Mouse (Mus musculus): ENCODE results near the gene Tcte1.

Gene Tcte1

DNA sequence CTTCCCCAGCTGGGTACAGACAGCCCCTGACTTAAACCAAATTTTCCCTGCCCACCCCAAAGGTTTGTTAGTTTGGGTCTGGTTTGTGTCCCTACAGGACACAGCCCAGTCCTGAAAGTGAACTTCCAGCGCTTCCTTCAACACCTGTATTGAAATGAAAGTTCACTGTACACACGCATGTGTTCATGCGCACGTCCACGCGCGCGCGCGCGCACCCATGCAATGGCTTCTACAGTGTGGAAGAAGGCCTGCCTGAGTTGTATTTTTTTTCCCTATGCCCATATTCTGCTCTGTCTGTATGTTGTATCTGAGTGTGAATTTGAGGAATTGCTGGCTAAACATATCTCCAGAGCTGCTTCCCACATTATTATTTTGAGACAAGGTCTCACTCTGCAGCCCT is 41.9 kb downstream of the Tcte1 start:
- no peak for DNase-seq (ENCODE audit: low spot score)

DNA sequence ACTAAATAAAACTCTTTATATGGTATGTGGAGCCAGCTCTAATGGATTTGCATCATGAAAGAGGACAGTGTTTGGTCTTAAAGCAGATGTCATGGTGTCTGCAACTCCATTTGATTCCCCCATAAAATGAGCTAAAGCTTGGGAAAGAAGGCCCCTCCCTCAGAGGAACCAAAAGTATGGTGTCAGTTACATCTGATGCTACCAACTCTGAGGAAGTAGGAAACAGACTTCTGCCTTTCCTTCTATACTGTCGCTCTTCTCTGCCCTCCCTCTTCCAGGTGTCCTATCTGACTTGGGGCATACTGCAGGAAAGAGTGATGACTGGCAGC is 42.8 kb downstream of the Tcte1 start:
- no peak for DNase-seq (ENCODE audit: low spot score)

DNA sequence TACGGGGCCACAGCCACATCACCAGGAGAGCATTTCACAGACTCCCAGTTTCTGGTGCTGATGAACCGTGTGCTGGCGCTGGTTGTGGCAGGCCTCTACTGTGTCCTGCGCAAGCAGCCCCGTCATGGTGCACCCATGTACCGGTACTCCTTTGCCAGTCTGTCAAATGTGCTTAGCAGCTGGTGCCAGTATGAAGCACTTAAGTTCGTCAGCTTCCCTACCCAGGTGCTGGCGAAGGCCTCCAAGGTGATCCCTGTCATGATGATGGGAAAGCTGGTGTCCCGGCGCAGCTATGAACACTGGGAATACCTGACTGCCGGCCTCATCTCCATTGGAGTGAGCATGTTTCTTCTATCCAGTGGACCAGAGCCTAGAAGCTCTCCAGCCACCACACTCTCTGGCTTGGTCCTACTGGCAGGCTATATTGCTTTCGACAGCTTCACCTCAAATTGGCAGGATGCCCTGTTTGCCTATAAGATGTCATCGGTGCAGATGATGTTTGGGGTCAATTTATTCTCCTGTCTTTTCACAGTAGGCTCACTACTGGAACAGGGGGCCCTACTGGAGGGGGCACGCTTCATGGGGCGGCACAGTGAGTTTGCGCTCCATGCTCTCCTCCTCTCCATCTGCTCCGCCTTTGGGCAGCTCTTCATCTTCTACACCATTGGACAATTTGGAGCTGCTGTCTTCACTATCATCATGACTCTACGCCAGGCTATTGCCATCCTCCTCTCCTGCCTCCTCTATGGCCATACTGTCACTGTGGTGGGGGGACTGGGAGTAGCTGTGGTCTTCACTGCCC is 43.3 kb downstream of the Tcte1 start:
- DNase-seq (ENCODE audit: low spot score): no peak

DNA sequence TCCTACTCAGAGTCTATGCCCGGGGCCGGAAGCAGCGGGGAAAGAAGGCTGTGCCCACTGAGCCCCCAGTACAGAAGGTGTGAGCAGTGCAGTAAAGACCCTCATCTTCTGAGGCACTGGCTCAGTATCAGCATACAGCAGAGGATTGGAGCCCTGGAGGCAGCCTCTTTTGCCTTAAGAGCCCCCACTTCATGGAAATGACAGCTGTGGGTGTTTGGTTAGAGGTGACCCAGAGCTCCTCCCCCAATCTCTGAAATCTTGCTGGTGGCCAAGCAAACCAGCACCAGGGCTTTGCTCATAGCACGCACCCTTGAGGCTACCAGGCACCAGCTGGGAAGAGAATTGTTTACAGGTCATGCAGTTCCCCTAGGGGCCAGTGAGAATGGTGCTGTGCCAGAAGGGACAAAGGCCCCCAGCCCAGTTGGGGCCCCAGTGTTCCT is 43.9 kb downstream of the Tcte1 start:
- no peak for DNase-seq (ENCODE audit: low spot score)

DNA sequence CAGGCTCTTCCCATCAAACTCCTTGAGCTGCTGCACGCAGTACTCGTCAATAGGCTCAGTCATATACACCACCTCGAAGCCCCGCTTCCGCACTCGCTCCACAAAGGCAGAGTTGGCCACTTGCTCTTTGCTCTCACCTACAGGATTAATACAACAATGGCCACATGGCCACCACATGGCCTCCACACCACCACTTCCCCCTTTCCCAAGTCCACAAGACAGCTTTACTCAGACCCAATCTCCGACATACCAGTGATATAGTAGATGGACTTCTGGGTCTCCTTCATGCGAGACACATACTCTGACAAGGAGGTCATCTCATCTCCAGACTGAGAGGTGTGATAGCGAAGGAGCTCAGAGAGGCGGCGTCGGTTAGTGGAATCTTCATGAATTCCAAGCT is 45.8 kb downstream of the Tcte1 start:
- DNase-seq (ENCODE audit: low spot score): no peak

DNA sequence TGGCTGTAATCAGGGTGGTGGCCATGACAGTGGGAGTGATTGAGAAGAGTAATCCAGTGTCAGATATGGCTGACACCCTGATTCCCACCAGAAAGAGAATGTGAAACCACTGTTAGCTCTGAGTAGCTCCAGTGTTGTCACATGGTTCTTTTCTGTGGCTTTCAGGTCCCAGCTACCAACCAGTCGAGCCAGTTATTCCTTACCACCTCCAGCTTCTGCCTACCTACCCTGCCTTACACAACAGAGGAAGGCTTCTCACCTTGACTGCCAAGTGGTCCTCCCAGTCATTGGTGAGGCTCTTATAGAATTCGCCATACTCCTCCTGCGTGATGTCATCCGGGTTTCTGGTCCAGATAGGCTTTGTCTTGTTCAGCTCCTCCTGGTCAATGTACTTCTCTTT is 46.8 kb downstream of the Tcte1 start:
- no peak for DNase-seq (ENCODE audit: low spot score)

DNA sequence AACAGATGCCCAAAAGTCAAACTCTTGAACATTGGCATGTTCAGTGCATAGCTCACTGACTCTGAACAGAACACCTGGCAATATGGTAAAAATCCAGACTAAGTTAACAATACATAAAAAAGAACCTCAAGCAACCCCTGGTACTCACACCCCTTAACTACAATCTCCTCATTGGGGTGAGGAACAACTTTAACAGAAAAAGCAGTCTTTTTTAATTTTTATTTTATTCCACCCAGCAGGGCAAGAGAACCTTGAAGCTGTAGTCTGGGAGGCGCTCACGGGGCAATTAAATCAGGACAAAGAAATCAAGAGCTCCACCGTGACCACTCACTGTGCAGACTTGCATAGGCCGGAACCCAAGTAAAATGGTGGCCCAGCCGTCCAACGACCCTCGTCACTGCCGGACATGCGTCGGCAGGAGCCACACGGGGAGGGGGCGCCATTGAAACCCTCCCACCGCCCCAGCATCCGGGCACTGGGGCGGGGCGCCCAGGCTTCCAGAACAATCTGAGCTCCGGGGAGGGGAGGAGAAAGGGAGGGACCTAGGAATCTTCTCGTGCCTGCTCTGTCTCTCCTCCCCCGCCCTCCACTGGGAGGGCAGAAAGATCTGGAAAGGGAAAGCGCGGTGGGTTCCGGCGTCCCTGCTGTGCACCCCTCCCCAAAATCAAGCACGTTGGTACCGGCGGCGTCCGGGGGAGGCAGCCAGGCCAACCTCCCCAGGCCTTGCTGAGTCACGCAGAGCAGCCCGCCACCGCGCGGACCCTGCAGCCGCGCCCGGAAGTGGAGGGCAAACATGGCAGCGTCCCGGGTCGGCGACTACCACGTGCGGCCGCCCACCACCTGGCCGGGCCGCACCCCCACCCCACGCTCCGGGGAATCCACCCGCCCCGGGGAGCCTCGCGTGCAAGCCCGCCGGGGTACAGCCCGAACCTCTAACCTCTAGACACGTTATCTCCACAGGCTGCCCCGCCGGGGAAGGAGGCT is 49.2 kb downstream of the Tcte1 start:
- peak; percentile 78 for DNase-seq (ENCODE audit: low spot score)

DNA sequence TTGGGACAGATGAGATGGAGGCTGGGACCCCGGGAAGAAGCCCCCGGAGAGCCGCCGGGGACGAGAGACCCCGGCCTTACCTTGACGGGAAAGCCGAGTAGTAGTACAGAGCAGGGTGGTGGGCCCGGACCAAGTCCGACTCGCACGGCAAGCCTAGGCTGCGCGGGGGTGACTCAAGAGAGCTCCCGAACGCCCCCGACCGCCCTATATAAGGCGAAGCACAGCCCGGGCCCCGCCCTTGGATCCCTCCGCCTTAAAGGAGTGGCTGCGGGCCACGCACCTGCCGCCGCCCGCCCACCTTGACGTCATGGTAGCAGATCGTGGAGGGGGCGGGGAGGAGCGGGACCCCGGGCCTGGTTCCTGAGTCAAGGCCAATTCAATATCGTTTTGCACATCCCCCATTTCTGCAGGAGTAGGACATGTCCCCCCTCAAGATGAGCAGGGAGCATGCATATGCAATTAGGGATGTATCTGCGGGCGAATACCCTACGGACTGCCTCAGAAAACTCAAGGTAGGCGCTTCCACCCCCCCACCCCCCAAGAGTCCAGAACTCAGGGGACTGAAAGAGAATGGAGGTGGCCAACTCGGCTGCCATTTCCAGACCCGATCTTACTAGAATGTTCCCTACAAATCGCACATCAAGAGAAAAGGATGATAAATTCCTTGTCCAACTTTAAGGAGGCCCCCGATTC is 50.0 kb downstream of the Tcte1 start, which contains the start of gene Hsp90ab1:
Gene Hsp90ab1 (minus strand): TSS at position 185 of the 693 bp plus-strand sequence.
- DNase-seq (ENCODE audit: low spot score): peak; percentile 99

DNA sequence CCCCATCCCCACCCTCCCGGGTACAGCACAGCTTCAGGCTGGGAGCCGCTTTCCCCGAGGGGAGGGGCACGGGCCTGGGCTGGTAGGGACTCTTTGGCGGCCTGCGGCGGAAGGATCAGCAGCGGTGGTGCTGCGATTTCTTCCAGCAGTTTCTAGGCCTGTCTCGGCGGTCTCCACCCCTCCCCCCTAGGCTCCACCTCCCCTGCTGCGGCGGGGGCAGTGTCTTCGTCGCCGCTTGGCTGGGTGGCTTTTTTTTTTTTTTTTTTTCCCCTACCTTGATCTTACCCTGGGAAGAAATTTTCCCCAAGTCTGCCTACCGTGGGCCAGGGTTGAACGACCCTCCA is 50.5 kb downstream of the Tcte1 start:
- peak; percentile 98 for DNase-seq (ENCODE audit: low spot score)

DNA sequence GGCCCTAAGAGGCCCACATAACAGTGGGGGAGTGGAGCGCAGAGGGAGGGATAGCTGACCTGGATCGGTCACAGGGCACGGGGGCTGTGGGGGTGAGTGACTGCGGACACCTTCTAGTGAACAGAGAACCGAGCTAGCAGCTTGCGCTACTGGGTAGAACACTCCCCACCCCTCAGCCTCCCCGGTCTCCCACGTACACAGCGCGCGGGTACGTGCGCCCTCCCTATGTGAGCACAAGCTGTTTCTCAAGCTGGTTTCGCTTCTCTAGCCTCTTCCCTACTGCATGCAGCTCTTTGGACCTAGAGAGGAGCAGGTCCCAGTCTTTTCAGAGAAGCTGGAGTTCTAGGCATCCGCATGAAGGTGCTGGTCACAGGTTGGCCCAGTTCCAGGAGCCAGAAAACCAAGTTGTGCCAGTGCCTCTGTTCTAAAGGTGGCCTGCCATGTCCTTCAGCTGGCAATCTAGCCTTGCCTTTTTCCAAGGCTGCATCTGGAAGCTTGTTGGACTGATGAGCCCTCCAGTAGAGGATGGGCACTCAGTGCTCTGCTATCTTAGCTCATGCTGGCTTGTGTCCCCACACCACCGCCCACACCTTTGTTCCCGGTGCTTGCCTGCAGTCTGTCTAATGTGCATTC is 51.0 kb downstream of the Tcte1 start:
- DNase-seq (ENCODE audit: low spot score): peak; percentile 69

DNA sequence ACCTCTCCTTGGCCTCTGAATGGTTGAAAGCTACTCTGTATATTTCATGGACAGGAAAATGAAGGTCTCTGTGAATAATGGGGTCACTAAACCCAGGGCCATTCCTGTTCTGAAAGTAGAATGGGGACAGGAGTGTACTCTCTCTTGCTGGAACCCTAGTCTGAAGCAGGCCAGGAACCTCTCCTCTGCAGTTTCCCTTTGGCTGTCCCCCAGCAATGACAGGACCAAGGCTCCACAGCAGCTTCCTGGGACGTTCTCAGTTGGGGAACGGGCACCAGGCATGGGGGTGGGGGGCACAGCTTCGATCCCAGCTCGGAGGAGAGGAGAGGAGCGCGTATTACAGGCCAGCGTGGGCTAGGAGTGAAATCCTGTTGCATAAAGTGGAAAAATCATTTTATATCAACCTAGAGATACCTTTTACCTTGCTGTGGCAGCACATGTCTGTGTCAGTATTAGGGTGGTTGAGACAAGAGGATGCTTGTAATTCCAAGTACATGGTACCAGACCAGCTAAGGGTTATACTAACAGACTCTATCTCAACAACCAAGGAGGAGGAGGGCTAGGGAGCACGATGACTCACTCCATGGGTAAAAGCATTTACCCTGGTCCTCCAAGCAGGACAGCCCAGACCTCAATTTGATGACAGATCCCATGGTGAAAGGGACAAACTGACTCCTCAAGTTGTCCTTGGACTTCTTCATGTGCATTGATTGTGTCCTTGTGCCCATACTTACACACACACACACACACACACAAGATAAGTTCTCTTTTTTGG is 52.1 kb downstream of the Tcte1 start:
- DNase-seq (ENCODE audit: low spot score): no peak

DNA sequence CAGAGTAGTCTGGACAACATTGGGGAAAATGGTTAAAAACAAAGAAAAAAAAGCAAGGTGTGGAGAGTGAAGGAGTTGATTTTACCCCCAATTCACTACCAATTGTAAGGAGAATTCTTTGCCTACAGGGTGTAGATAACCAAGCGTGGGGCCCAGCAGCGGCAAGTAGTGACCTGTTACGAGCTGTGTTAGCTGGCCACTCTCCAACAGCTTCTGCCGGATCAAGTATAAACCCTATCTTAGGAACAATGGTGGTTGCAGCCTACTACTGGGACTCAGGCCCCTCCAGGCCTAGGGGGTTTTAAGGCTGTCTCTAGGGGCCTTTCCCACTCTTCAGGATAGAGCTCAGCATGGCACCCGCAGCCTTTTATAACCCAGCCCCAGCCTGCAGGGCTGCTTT is 55.0 kb downstream of the Tcte1 start:
- DNase-seq (ENCODE audit: low spot score): no peak

DNA sequence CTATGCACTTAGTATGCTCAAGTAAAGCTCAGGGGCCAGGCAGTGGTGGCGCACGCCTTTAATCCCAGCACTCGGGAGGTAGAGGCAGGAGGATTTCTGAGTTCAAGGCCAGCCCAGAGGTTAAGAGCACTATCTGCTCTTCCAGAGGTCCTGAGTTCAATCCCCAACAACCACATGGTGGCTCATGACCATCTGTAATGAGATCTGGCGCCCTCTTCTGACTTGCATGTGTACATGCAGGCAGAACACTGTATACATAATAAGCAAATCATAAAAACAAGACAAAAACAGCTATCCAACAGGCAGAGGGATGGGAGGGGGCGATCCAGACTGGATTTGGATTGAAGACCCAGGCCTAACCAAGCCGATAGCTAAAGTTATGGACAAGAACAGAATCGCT is 55.6 kb downstream of the Tcte1 start:
- no peak for DNase-seq (ENCODE audit: low spot score)

DNA sequence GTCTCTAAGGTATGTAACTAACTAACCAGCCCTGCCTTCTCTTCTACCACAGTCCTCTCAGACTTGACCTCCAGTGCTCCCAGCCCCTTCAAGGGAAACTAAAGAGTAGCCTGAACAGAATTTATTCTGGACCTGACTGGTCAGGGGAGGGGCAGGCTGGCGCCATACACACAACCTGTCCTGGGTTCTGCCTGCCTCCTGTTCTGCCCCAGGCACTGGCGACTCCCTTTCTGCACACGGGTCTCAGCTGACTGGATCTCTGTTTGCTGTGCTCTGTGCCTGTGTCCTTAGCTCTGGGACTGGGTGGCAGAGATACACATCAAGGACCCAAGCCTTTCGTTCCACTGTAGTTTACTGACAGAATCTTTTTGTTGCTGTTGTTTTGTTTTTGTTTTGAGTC is 56.3 kb downstream of the Tcte1 start:
- no peak for DNase-seq (ENCODE audit: low spot score)

DNA sequence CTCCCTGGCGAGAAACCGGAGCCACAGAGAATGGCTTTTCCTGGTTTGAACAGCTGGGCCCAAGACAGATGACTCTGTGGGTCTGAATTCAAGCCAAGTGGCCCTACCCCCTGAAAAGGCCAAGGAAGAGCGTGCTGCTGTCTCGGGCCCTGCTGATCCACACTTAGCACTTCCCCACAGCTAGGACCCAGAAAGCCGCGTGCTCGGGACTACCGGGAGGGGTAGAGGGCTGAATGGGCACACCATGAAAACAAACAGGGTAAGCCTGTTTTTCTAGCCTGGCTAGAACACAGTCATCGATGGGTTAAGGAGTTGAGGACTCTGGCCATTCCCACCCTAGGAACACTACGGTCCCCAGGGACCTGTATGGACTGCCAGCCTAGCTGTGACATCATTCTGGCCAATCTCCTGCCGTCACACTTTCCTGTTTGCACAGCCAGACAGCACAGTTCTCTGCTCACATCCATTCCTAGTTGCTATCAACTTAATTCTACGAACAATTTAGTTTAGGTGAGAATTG is 57.8 kb downstream of the Tcte1 start:
- no peak for DNase-seq (ENCODE audit: low spot score)

DNA sequence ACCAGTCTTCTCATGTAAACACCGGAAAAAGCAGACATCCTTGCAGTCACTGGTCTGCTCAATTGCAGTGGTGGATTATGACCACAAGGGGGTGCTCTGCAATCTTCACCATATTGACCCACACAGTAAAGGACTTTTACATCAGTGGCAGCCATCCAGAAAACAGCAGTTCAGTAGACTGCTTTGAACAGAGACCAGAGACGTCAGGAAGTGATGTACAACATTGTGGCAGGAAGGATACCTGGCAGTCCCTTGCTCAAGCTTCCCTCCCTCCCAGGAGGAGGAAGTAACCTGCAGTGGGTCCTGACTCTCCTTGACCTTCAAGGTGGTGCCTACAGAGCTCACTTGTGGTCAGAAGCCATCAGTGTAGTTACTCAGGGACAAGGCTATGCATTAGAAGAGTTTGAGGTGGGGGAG is 58.3 kb downstream of the Tcte1 start:
- DNase-seq (ENCODE audit: low spot score): peak; percentile 48

DNA sequence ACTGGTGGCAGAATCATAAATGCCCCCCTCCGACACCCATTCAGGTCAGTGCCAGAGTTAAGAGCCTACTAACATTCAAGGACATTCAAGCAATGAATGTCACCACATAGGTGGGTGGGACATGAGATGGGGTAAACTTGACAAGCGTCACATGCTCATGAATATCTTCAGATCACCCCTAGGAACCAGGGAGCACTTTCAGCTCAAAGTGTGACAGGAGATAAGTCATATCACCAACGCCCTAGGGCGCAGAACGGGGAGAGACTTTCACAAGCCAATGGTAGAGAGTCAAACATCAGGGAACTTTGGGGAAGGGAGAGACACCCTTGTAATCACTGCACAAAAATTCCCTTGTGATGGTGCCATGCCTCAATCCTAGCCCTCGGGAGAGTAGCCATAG is 59.0 kb downstream of the Tcte1 start:
- DNase-seq (ENCODE audit: low spot score): no peak

DNA sequence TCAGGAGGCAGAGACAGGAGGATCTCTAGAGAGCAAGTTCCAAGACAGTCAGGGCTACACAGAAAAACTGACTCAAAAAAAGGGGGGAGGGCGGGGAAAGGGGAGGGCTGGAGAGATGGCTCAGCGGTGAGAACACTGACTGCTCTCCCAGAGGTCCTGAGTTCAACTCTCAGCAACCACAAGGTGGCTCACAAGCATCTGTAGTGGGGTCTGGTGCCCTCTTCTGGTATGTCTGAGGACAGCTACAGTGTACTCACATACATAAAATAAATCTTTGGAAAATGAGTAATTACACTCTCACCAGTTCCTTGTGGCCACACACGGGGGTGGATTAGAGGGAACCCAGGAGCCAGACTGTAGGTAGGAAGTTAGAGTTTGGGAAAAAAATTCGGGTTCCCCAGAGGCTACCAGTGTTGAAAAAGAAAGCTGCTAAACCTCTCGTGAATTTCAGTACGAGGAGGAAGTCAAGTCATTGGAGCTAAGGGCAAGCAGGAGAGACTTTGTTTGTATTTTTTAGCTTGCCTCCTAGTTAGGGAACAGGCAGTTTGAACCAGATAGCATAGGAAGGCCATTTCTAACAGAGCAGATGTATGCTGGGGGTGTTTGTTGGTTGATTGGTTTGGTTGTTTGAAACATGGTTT is 59.6 kb downstream of the Tcte1 start:
- DNase-seq (ENCODE audit: low spot score): no peak

DNA sequence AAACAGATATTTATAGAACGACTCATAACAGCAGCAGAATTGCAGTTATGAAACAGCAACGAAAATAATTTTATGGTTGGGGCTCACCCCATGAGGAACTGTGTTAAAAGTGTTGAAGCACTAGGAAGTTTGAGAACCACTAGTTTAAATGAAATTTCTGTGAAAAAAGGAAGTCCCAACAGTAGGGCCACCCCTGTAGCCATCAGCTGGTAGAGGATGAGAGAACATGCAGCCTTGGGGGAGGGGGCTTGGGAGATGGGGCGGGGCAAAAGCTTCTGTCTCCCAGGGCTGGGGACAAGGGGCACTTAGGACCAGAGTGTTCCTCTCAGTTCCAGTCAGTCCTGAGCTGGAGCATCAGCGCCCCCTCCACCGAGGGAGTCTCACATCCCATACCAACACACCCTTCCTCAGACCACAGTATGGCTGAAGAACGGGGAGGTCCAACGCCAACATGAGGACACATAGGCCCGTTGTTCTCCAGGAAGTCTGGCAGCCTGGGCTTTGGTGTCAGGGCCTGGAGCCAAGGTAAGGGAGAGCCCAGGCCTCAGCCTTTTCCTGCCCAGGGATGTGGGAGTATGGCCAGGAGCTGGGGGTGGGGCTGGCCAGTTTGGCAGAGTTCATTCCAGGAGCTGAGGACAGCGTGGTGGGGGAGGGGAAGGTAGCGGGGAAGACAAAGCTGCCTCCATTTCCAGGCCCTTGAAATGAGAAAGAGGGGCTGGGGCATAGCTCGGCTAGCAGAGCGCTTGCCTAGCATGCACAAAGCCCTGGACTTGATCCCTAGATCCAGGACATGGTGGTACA is 61.1 kb downstream of the Tcte1 start:
- DNase-seq (ENCODE audit: low spot score): peak; percentile 81

Measured in ovary, postnatal 36 days (tissue).